Mouse (Mus musculus): ENCODE measurements around the gene Clk2. TPM values are rescaled to one million over a fixed set of nuclear protein-coding genes. Genes with fewer than 3 reads are reported as not detected.
"Not testable (repeated sequence)": the region's sequence is repeated elsewhere in the genome, so short reads cannot be mapped to it uniquely, and the experiment has no call there.

Clk2 gene
- total RNA-seq, 2 experiments from 2014 or later = 39.0 to 46.6 TPM

- peak; percentile 93 to 94 for DNase-seq (ENCODE audit: low spot score in 2 of 2)
- intact Hi-C loops (cut with DNase I) = loop anchor here (10.0 kb wide), 1 partner anchor 269 kb away; no protein-coding TSS in a partner anchor
Measured at GRCm38 (mm10) chr3:89213803-89214530, 49.4 kb downstream of the Clk2 start.

- intact Hi-C loops (cut with DNase I) = loop anchor here (5.0 to 10.0 kb wide), 2 partner anchors 123 to 270 kb away; partner anchors contain the start of gene Rusc1
- DNase-seq (ENCODE audit: low spot score in 2 of 2) = no peak
Measured at GRCm38 (mm10) chr3:89214681-89215411, 50.3 kb downstream of the Clk2 start, which contains the start of gene Thbs3. Gene Thbs3, plus strand, starts transcription at chr3:89215180.

GRCm38 (mm10) chr3:89215853-89216252, 51.3 kb downstream of the Clk2 start:
- peak; percentile 87 to 91 for DNase-seq (ENCODE audit: low spot score in 2 of 2)

GRCm38 (mm10) chr3:89216407-89216806, 51.8 kb downstream of the Clk2 start:
- DNase-seq (ENCODE audit: low spot score in 2 of 2) = not testable (repeated sequence)
- intact Hi-C loops (cut with DNase I) = loop anchor here (5.0 to 10.0 kb wide), 2 partner anchors 124 to 272 kb away; partner anchors contain the start of gene Rusc1

More at GRCm38 (mm10) chr3:89215853-89216252, 51.3 kb downstream of the Clk2 start:
- intact Hi-C loops (cut with DNase I) = loop anchor here (5.0 to 10.0 kb wide), 2 partner anchors 124 to 271 kb away; partner anchors contain the start of gene Rusc1

- no peak for DNase-seq (ENCODE audit: low spot score in 2 of 2)
- intact Hi-C loops (cut with DNase I) = loop anchor here (5.0 to 10.0 kb wide), 2 partner anchors 126 to 273 kb away; partner anchors contain the start of gene Rusc1
Measured at GRCm38 (mm10) chr3:89218271-89218670, 53.7 kb downstream of the Clk2 start.

- no peak for DNase-seq (ENCODE audit: low spot score in 2 of 2)
- intact Hi-C loops (cut with DNase I) = loop anchor here (5.0 to 10.0 kb wide), 2 partner anchors 127 to 275 kb away; partner anchors contain the start of gene Rusc1
Measured at GRCm38 (mm10) chr3:89219546-89219945, 55.0 kb downstream of the Clk2 start.

- peak in 1 of 2 experiments; percentile 68 for DNase-seq (ENCODE audit: low spot score in 2 of 2)
- intact Hi-C loops (cut with DNase I) = no loop called here
Measured at GRCm38 (mm10) chr3:89221167-89221566, 56.6 kb downstream of the Clk2 start.

GRCm38 (mm10) chr3:89224796-89225195, 60.2 kb downstream of the Clk2 start:
- intact Hi-C loops (cut with DNase I) = no loop called here

GRCm38 (mm10) chr3:89225321-89225815, 60.8 kb downstream of the Clk2 start:
- no peak for DNase-seq (ENCODE audit: low spot score in 2 of 2)
- intact Hi-C loops (cut with DNase I) = no loop called here

More at GRCm38 (mm10) chr3:89224796-89225195, 60.2 kb downstream of the Clk2 start:
- no peak for DNase-seq (ENCODE audit: low spot score in 2 of 2)

GRCm38 (mm10) chr3:89225918-89226317, 61.3 kb downstream of the Clk2 start:
- peak in 1 of 2 experiments; percentile 65 for DNase-seq (ENCODE audit: low spot score in 2 of 2)
- intact Hi-C loops (cut with DNase I) = no loop called here

GRCm38 (mm10) chr3:89226361-89226760, 61.8 kb downstream of the Clk2 start:
- intact Hi-C loops (cut with DNase I) = no loop called here
- no peak for DNase-seq (ENCODE audit: low spot score in 2 of 2)

Other genes starting within 250 kb of the Clk2 start
- gene Ash1l, start 214.2 kb upstream of the Clk2 start, total RNA-seq (2021) = 10 to 100 TPM; 79.1 to 83.5 TPM
- 100 to 1,000 TPM; 103 to 104 TPM for gene Dap3, start 213.6 kb upstream of the Clk2 start, total RNA-seq (2021)
- 100 to 1,000 TPM; 189 to 195 TPM for gene Rusc1, start 71.5 kb upstream of the Clk2 start, total RNA-seq (2021)
- not detected for gene Gm43738, start 63.7 kb upstream of the Clk2 start, total RNA-seq (2021)
- gene Fdps, start 62.8 kb upstream of the Clk2 start, total RNA-seq (2021) = 10 to 100 TPM; 81.0 to 88.8 TPM
- gene Pklr, start 28.7 kb upstream of the Clk2 start, total RNA-seq (2021) = not detected
- gene Hcn3, start 4.6 kb upstream of the Clk2 start, total RNA-seq (2021) = 10 to 100 TPM; 16.0 to 18.7 TPM
- gene Scamp3, start 12.7 kb downstream of the Clk2 start, total RNA-seq (2021) = 10 to 100 TPM; 67.1 to 70.2 TPM
- gene Fam189b, start 18.3 kb downstream of the Clk2 start, total RNA-seq (2021) = 10 to 100 TPM; 61.6 to 64.9 TPM
- gene Gba, start 38.1 kb downstream of the Clk2 start, total RNA-seq (2021) = 10 to 100 TPM; 66.5 to 67.7 TPM
- 10 to 100 TPM; 23.6 to 26.5 TPM for gene Thbs3, start 50.4 kb downstream of the Clk2 start, total RNA-seq (2021)
- gene Mtx1, start 62.3 kb downstream of the Clk2 start, total RNA-seq (2021) = 10 to 100 TPM; 89.5 to 94.5 TPM
- 1 to 10 TPM in 1 of 2 experiments, under 1 TPM in 1; 0.80 to 1.2 TPM for gene Muc1, start 64.3 kb downstream of the Clk2 start, total RNA-seq (2021)
- 10 to 100 TPM; 69.2 to 69.4 TPM for gene Krtcap2, start 81.2 kb downstream of the Clk2 start, total RNA-seq (2021)
- 10 to 100 TPM; 89.8 to 94.3 TPM for gene Trim46, start 81.5 kb downstream of the Clk2 start, total RNA-seq (2021)
- 10 to 100 TPM; 47.8 to 48.1 TPM for gene Dpm3, start 94.6 kb downstream of the Clk2 start, total RNA-seq (2021)
- gene Slc50a1, start 105.8 kb downstream of the Clk2 start, total RNA-seq (2021) = 10 to 100 TPM; 32.1 to 37.4 TPM
- 1 to 10 TPM; 4.1 to 5.2 TPM for gene Efna1, start 116.3 kb downstream of the Clk2 start, total RNA-seq (2021)
- 10 to 100 TPM; 51.3 to 56.8 TPM for gene Efna3, start 158.2 kb downstream of the Clk2 start, total RNA-seq (2021)
- gene Efna4, start 173.2 kb downstream of the Clk2 start, total RNA-seq (2021) = under 1 TPM; 0.27 to 0.37 TPM
- gene Adam15, start 185.2 kb downstream of the Clk2 start, total RNA-seq (2021) = 100 to 1,000 TPM; 101 to 105 TPM
- gene Dcst2, start 197.2 kb downstream of the Clk2 start, total RNA-seq (2021) = under 1 TPM in 1 of 2 experiments, not detected in 1; 0.32 TPM
- gene Dcst1, start 200.5 kb downstream of the Clk2 start, total RNA-seq (2021) = not detected
- gene Zbtb7b, start 230.0 kb downstream of the Clk2 start, total RNA-seq (2021) = 10 to 100 TPM; 11.9 to 14.8 TPM
- 1 to 10 TPM in 1 of 2 experiments, not detected in 1; 3.0 TPM for gene Lenep, start 238.0 kb downstream of the Clk2 start, total RNA-seq (2021)
- gene Flad1, start 247.1 kb downstream of the Clk2 start, total RNA-seq (2021) = 10 to 100 TPM; 32.6 to 32.9 TPM

Data from left cerebral cortex, postnatal 25 days (tissue).